Mouse (Mus musculus): ENCODE results near the gene 4933425L06Rik. TPM values are rescaled to one million over a fixed set of nuclear protein-coding genes. Genes with fewer than 3 reads are reported as not detected.

The 4933425L06Rik gene
- polyA plus RNA-seq, 1 experiment from 2014 or later = not detected

GRCm38 (mm10) chr13:105121617-105122016, 39.7 kb downstream of the 4933425L06Rik start:
- H3K4me1 ChIP-seq (ENCODE audit: control insufficient read depth, insufficient read depth, low read length) = no peaks in the 10 kb centered on the region
- no peaks in the 10 kb centered on the region for H3K27me3 ChIP-seq (replicated peaks; ENCODE audit: control insufficient read depth, insufficient read depth, low read length)
- H3K9ac ChIP-seq (ENCODE audit: low read length) = no peak overlapping the region
- H3K36me3 ChIP-seq (ENCODE audit: control insufficient read depth, insufficient read depth, low read length) = no peaks in the 10 kb centered on the region
- H3K27ac ChIP-seq (ENCODE audit: low read depth, low read length) = no peak overlapping the region
- ATAC-seq (no peak), DNase-seq (ENCODE audit: low spot score) (no peak)
- H3K4me2 ChIP-seq (ENCODE audit: low read length) = no peak overlapping the region
- H3K9me3 ChIP-seq (replicated peaks; ENCODE audit: control insufficient read depth, low read length) = no peaks in the 10 kb centered on the region
- H3K4me3 ChIP-seq (ENCODE audit: low read depth, low read length) = no peak overlapping the region

GRCm38 (mm10) chr13:105122092-105122491, 40.2 kb downstream of the 4933425L06Rik start:
- H3K4me3 ChIP-seq (ENCODE audit: low read depth, low read length) = no peak overlapping the region
- no peaks in the 10 kb centered on the region for H3K4me1 ChIP-seq (ENCODE audit: control insufficient read depth, insufficient read depth, low read length)
- H3K4me2 ChIP-seq (ENCODE audit: low read length) = no peak overlapping the region
- no peak for DNase-seq (ENCODE audit: low spot score)
- H3K9me3 ChIP-seq (replicated peaks; ENCODE audit: control insufficient read depth, low read length) = no peaks in the 10 kb centered on the region
- H3K27ac ChIP-seq (ENCODE audit: low read depth, low read length) = no peak overlapping the region
- H3K27me3 ChIP-seq (replicated peaks; ENCODE audit: control insufficient read depth, insufficient read depth, low read length) = no peaks in the 10 kb centered on the region
- no peak overlapping the region for H3K9ac ChIP-seq (ENCODE audit: low read length)
- ATAC-seq = no peak
- 95% methylated on average over 3 of the region's 3 CpGs for WGBS
- no peaks in the 10 kb centered on the region for H3K36me3 ChIP-seq (ENCODE audit: control insufficient read depth, insufficient read depth, low read length)

GRCm38 (mm10) chr13:105130080-105130479, 48.2 kb downstream of the 4933425L06Rik start:
- Histone ChIP-seq H3K4me1 (ENCODE audit: control insufficient read depth, insufficient read depth, low read length) (no peaks in the 10 kb centered on the region), H3K4me2 (ENCODE audit: low read length) (no peak overlapping the region), H3K4me3 (ENCODE audit: low read depth, low read length) (no peak overlapping the region), H3K36me3 (ENCODE audit: control insufficient read depth, insufficient read depth, low read length) (no peaks in the 10 kb centered on the region), H3K27me3 (replicated peaks; ENCODE audit: control insufficient read depth, insufficient read depth, low read length) (no peaks in the 10 kb centered on the region), H3K9me3 (replicated peaks; ENCODE audit: control insufficient read depth, low read length) (no peaks in the 10 kb centered on the region), H3K27ac (ENCODE audit: low read depth, low read length) (no peak overlapping the region), H3K9ac (ENCODE audit: low read length) (no peak overlapping the region)
- DNase-seq (ENCODE audit: low spot score) (no peak), ATAC-seq (no peak)
- WGBS = 85% methylated on average over 6 of the region's 6 CpGs

GRCm38 (mm10) chr13:105132370-105132769, 50.4 kb downstream of the 4933425L06Rik start:
- DNase-seq (ENCODE audit: low spot score) (no peak), ATAC-seq (no peak)
- H3K9ac ChIP-seq (ENCODE audit: low read length) = no peak overlapping the region
- H3K4me3 ChIP-seq (ENCODE audit: low read depth, low read length) = no peak overlapping the region
- no peaks in the 10 kb centered on the region for H3K36me3 ChIP-seq (ENCODE audit: control insufficient read depth, insufficient read depth, low read length)
- no peaks in the 10 kb centered on the region for H3K9me3 ChIP-seq (replicated peaks; ENCODE audit: control insufficient read depth, low read length)
- H3K4me2 ChIP-seq (ENCODE audit: low read length) = no peak overlapping the region
- no peak overlapping the region for H3K27ac ChIP-seq (ENCODE audit: low read depth, low read length)
- 89% methylated on average over 6 of the region's 6 CpGs for WGBS
- H3K4me1 ChIP-seq (ENCODE audit: control insufficient read depth, insufficient read depth, low read length) = no peaks in the 10 kb centered on the region
- no peaks in the 10 kb centered on the region for H3K27me3 ChIP-seq (replicated peaks; ENCODE audit: control insufficient read depth, insufficient read depth, low read length)

GRCm38 (mm10) chr13:105132776-105133175, 50.9 kb downstream of the 4933425L06Rik start:
- no peaks in the 10 kb centered on the region for H3K36me3 ChIP-seq (ENCODE audit: control insufficient read depth, insufficient read depth, low read length)
- H3K27me3 ChIP-seq (replicated peaks; ENCODE audit: control insufficient read depth, insufficient read depth, low read length) = no peaks in the 10 kb centered on the region
- no peak overlapping the region for H3K4me2 ChIP-seq (ENCODE audit: low read length)
- no peak for ATAC-seq
- H3K9ac ChIP-seq (ENCODE audit: low read length) = no peak overlapping the region
- no peak for DNase-seq (ENCODE audit: low spot score)
- WGBS = 85% methylated on average over 2 of the region's 2 CpGs
- no peaks in the 10 kb centered on the region for H3K4me1 ChIP-seq (ENCODE audit: control insufficient read depth, insufficient read depth, low read length)
- no peak overlapping the region for H3K4me3 ChIP-seq (ENCODE audit: low read depth, low read length)
- H3K27ac ChIP-seq (ENCODE audit: low read depth, low read length) = no peak overlapping the region
- no peaks in the 10 kb centered on the region for H3K9me3 ChIP-seq (replicated peaks; ENCODE audit: control insufficient read depth, low read length)

- Histone ChIP-seq H3K9me3 (replicated peaks; ENCODE audit: control insufficient read depth, low read length) (no peaks in the 10 kb centered on the region), H3K27ac (ENCODE audit: low read depth, low read length) (no peak overlapping the region), H3K4me1 (ENCODE audit: control insufficient read depth, insufficient read depth, low read length) (no peaks in the 10 kb centered on the region), H3K4me2 (ENCODE audit: low read length) (no peak overlapping the region), H3K9ac (ENCODE audit: low read length) (no peak overlapping the region), H3K36me3 (ENCODE audit: control insufficient read depth, insufficient read depth, low read length) (no peaks in the 10 kb centered on the region), H3K4me3 (ENCODE audit: low read depth, low read length) (no peak overlapping the region), H3K27me3 (replicated peaks; ENCODE audit: control insufficient read depth, insufficient read depth, low read length) (no peaks in the 10 kb centered on the region)
- DNase-seq (ENCODE audit: low spot score) = no peak
- WGBS = 81% methylated on average over 5 of the region's 5 CpGs
- ATAC-seq = no peak
These were observed 52.5 kb downstream of the 4933425L06Rik start for GRCm38 (mm10) chr13:105134397-105134796.

GRCm38 (mm10) chr13:105139881-105140280, 58.0 kb downstream of the 4933425L06Rik start:
- H3K9me3 ChIP-seq (replicated peaks; ENCODE audit: control insufficient read depth, low read length) = no peaks in the 10 kb centered on the region
- no peak overlapping the region for H3K27ac ChIP-seq (ENCODE audit: low read depth, low read length)
- H3K27me3 ChIP-seq (replicated peaks; ENCODE audit: control insufficient read depth, insufficient read depth, low read length) = no peaks in the 10 kb centered on the region
- H3K4me3 ChIP-seq (ENCODE audit: low read depth, low read length) = no peak overlapping the region
- no peaks in the 10 kb centered on the region for H3K36me3 ChIP-seq (ENCODE audit: control insufficient read depth, insufficient read depth, low read length)
- 88% methylated on average over 4 of the region's 4 CpGs for WGBS
- DNase-seq (ENCODE audit: low spot score) (no peak), ATAC-seq (no peak)
- H3K4me1 ChIP-seq (ENCODE audit: control insufficient read depth, insufficient read depth, low read length) = no peaks in the 10 kb centered on the region
- no peak overlapping the region for H3K9ac ChIP-seq (ENCODE audit: low read length)
- H3K4me2 ChIP-seq (ENCODE audit: low read length) = no peak overlapping the region

- no peak for DNase-seq (ENCODE audit: low spot score)
- no peak for ATAC-seq
- Histone ChIP-seq H3K9ac (ENCODE audit: low read length) (no peak overlapping the region), H3K9me3 (replicated peaks; ENCODE audit: control insufficient read depth, low read length) (no peaks in the 10 kb centered on the region), H3K4me3 (ENCODE audit: low read depth, low read length) (no peak overlapping the region), H3K36me3 (ENCODE audit: control insufficient read depth, insufficient read depth, low read length) (no peaks in the 10 kb centered on the region), H3K27me3 (replicated peaks; ENCODE audit: control insufficient read depth, insufficient read depth, low read length) (no peaks in the 10 kb centered on the region), H3K4me1 (ENCODE audit: control insufficient read depth, insufficient read depth, low read length) (no peaks in the 10 kb centered on the region), H3K27ac (ENCODE audit: low read depth, low read length) (no peak overlapping the region), H3K4me2 (ENCODE audit: low read length) (no peak overlapping the region)
- 94% methylated on average over 1 of the region's 1 CpGs for WGBS
These were observed 64.9 kb downstream of the 4933425L06Rik start for GRCm38 (mm10) chr13:105146827-105147226.

- H3K4me3 ChIP-seq (ENCODE audit: low read depth, low read length) = no peak overlapping the region
- H3K9ac ChIP-seq (ENCODE audit: low read length) = no peak overlapping the region
- WGBS = 86% methylated on average over 4 of the region's 4 CpGs
- no peak overlapping the region for H3K27ac ChIP-seq (ENCODE audit: low read depth, low read length)
- no peaks in the 10 kb centered on the region for H3K27me3 ChIP-seq (replicated peaks; ENCODE audit: control insufficient read depth, insufficient read depth, low read length)
- H3K9me3 ChIP-seq (replicated peaks; ENCODE audit: control insufficient read depth, low read length) = no peaks in the 10 kb centered on the region
- ATAC-seq (no peak), DNase-seq (ENCODE audit: low spot score) (no peak)
- no peaks in the 10 kb centered on the region for H3K36me3 ChIP-seq (ENCODE audit: control insufficient read depth, insufficient read depth, low read length)
- no peaks in the 10 kb centered on the region for H3K4me1 ChIP-seq (ENCODE audit: control insufficient read depth, insufficient read depth, low read length)
- no peak overlapping the region for H3K4me2 ChIP-seq (ENCODE audit: low read length)
These were observed 66.0 kb downstream of the 4933425L06Rik start for GRCm38 (mm10) chr13:105147795-105148418.
